Mouse (Mus musculus) ES-Bruce4 (cell line): ENCODE results near the gene Plekhf1. TPM values are rescaled to one million over a fixed set of nuclear protein-coding genes. Genes with fewer than 3 reads are reported as not detected.

Experiments used
- H3K27ac ChIP-seq: 2 replicates; pipeline ENCODE4 v1.5.1; 2012; ENCODE audit warnings: low read length, inconsistent platforms; ENCODE audit not compliant: insufficient read depth
- H3K27me3 ChIP-seq: 2 replicates; pipeline ENCODE4 v1.6.1; 2012; ENCODE audit warnings: mild to moderate bottlenecking, low read length, inconsistent platforms; ENCODE audit not compliant: control insufficient read depth, poor library complexity, insufficient read depth, severe bottlenecking
- H3K36me3 ChIP-seq: 2 replicates; pipeline ENCODE4 v1.6.1; 2012; ENCODE audit warnings: inconsistent platforms, mild to moderate bottlenecking, low read length, moderate library complexity; ENCODE audit not compliant: control insufficient read depth, poor library complexity, insufficient read depth, severe bottlenecking
- H3K4me1 ChIP-seq: one replicate; pipeline ENCODE4 v1.8.1; 2011; ENCODE audit warnings: low read length; ENCODE audit not compliant: control insufficient read depth, insufficient read depth
- H3K4me3 ChIP-seq: 2 replicates; pipeline ENCODE4 v1.5.1; 2011; ENCODE audit warnings: low read depth, mild to moderate bottlenecking, low read length
- H3K9ac ChIP-seq: 2 replicates; pipeline ENCODE4 v1.6.1; 2012; ENCODE audit warnings: low read depth, mild to moderate bottlenecking, inconsistent platforms; ENCODE audit not compliant: poor library complexity, severe bottlenecking
- H3K9me3 ChIP-seq: replicated peaks from 2 replicates; pipeline ENCODE4 v1.6.1; 2012; ENCODE audit warnings: mild to moderate bottlenecking, low read length, inconsistent platforms; ENCODE audit not compliant: control insufficient read depth, poor library complexity, insufficient read depth, severe bottlenecking
- CTCF ChIP-seq: IDR thresholded peaks from one replicate; pipeline ENCODE4 v1.8.1; 2011; ENCODE audit warnings: low read depth, low read length
- EP300 ChIP-seq: IDR thresholded peaks from 2 replicates; pipeline ENCODE4 v1.6.1; 2011; ENCODE audit warnings: low read depth, low read length; ENCODE audit not compliant: insufficient read depth
- POLR2A ChIP-seq: IDR thresholded peaks from one replicate; pipeline ENCODE4 v1.8.1; 2011; ENCODE audit warnings: low read length; ENCODE audit not compliant: insufficient read depth
- polyA plus RNA-seq: library from polyadenylated mRNA; stranded (reverse); fragments of >200 nt; gene quantifications from 2 replicates; pipeline ENCODE4 v1.2.4, GENCODE M21; 2011; ENCODE audit warnings: low read depth; ENCODE audit not compliant: missing spikeins, insufficient read depth, insufficient read length

Gene Plekhf1
- polyA plus RNA-seq, 1 experiment, result 1.5 TPM

- H3K9ac ChIP-seq, result no peak overlapping the region
- no peak overlapping the region for H3K27ac ChIP-seq
- no peaks in the 10 kb centered on the region for H3K9me3 ChIP-seq
- no peaks in the 10 kb centered on the region for H3K27me3 ChIP-seq
- H3K4me3 ChIP-seq, result no peak overlapping the region
- H3K36me3 ChIP-seq, result no peaks in the 10 kb centered on the region
- H3K4me1 ChIP-seq, result peaks cover 5% of the 10 kb centered on the region
- TF ChIP-seq POLR2A (no peak), EP300 (0 out of 2 replicates have a peak, but pooled peaks have one; percentile 12), CTCF (no peak)
These were observed 3.0 kb downstream of the Plekhf1 start for GRCm38 (mm10) chr7:38224577-38225369.

- no peak overlapping the region for H3K4me3 ChIP-seq
- peaks cover 3% of the 10 kb centered on the region for H3K4me1 ChIP-seq
- no peak overlapping the region for H3K9ac ChIP-seq
- no peaks in the 10 kb centered on the region for H3K9me3 ChIP-seq
- no peak overlapping the region for H3K27ac ChIP-seq
- H3K36me3 ChIP-seq, result no peaks in the 10 kb centered on the region
- H3K27me3 ChIP-seq, result no peaks in the 10 kb centered on the region
- TF ChIP-seq CTCF (no peak), POLR2A (no peak), EP300 (no peak)
These were observed 7.0 kb downstream of the Plekhf1 start for GRCm38 (mm10) chr7:38220866-38221265.

- Histone ChIP-seq H3K9ac (no peak overlapping the region), H3K27me3 (no peaks in the 10 kb centered on the region)
These were observed 8.3 kb downstream of the Plekhf1 start for GRCm38 (mm10) chr7:38219526-38219925.

GRCm38 (mm10) chr7:38218631-38219367 is 9.0 kb downstream of the Plekhf1 start:
- H3K27me3 ChIP-seq, result no peaks in the 10 kb centered on the region
- H3K9me3 ChIP-seq, result no peaks in the 10 kb centered on the region
- no peak overlapping the region for H3K4me3 ChIP-seq
- H3K36me3 ChIP-seq, result no peaks in the 10 kb centered on the region
- no peak overlapping the region for H3K9ac ChIP-seq
- no peak for TF ChIP-seq EP300
- no peak for TF ChIP-seq POLR2A
- TF ChIP-seq CTCF, result no peak
- no peak overlapping the region for H3K27ac ChIP-seq
- H3K4me1 ChIP-seq, result no peaks in the 10 kb centered on the region

More at GRCm38 (mm10) chr7:38219526-38219925, 8.3 kb downstream of the Plekhf1 start:
- Histone ChIP-seq H3K27ac (no peak overlapping the region), H3K36me3 (no peaks in the 10 kb centered on the region), H3K4me3 (no peak overlapping the region), H3K4me1 (no peaks in the 10 kb centered on the region), H3K9me3 (no peaks in the 10 kb centered on the region)
- TF ChIP-seq EP300, result no peak
- no peak for TF ChIP-seq CTCF

- Histone ChIP-seq H3K9ac (no peak overlapping the region), H3K9me3 (no peaks in the 10 kb centered on the region), H3K27me3 (no peaks in the 10 kb centered on the region), H3K36me3 (no peaks in the 10 kb centered on the region), H3K27ac (no peak overlapping the region), H3K4me1 (no peaks in the 10 kb centered on the region), H3K4me3 (no peak overlapping the region)
- no peak for TF ChIP-seq EP300
- TF ChIP-seq POLR2A, result no peak
- TF ChIP-seq CTCF, result no peak
These were observed 10.2 kb downstream of the Plekhf1 start for GRCm38 (mm10) chr7:38217417-38218171.

- TF ChIP-seq CTCF, result no peak
- no peak for TF ChIP-seq EP300
- no peak for TF ChIP-seq POLR2A
- Histone ChIP-seq H3K9ac (no peak overlapping the region), H3K27me3 (no peaks in the 10 kb centered on the region), H3K4me1 (no peaks in the 10 kb centered on the region), H3K27ac (no peak overlapping the region), H3K36me3 (no peaks in the 10 kb centered on the region), H3K9me3 (no peaks in the 10 kb centered on the region), H3K4me3 (no peak overlapping the region)
These were observed 12.1 kb downstream of the Plekhf1 start for GRCm38 (mm10) chr7:38215697-38216096.
